Mouse (Mus musculus): ENCODE data around the gene Camk2d. TPM values are rescaled to one million over a fixed set of nuclear protein-coding genes. Genes with fewer than 3 reads are reported as not detected.

Gene Camk2d
- total and polyA plus RNA-seq, 3 experiments, result 0.07 to 0.35 TPM; not detected in 1

GRCm38 (mm10) chr3:126777879-126778278, 181.8 kb downstream of the Camk2d start:
- TF ChIP-seq NELFE (IDR thresholded peaks at IDR 0.05; ENCODE audit: low read depth, low read length) (no peak), CHD1 (IDR thresholded peaks at IDR 0.05; ENCODE audit: low read depth, low read length) (no peak), MXI1 (IDR thresholded peaks at IDR 0.05; ENCODE audit: low read depth, low read length) (no peak), HCFC1 (IDR thresholded peaks at IDR 0.05; ENCODE audit: low read depth, low read length) (no peak), MAX (IDR thresholded peaks at IDR 0.05; ENCODE audit: low read length) (no peak)
- DNase-seq (ENCODE audit: low read depth, low spot score), result no peak
- H3K36me3 ChIP-seq (ENCODE audit: control insufficient read depth in 1 of 2, insufficient read depth in 2 of 2, low read length in 2 of 2), result no peaks in the 10 kb centered on the region
- H3K9ac ChIP-seq (ENCODE audit: control insufficient read depth, low read depth, low read length, poor library complexity, severe bottlenecking), result no peak overlapping the region
- H3K4me1 ChIP-seq (ENCODE audit: control insufficient read depth in 1 of 2, insufficient read depth in 2 of 2, low read length in 2 of 2), result no peaks in the 10 kb centered on the region; a peak in 1 of 4 replicates
- no peaks in the 10 kb centered on the region for H3K27me3 ChIP-seq (ENCODE audit: control insufficient read depth in 1 of 2, insufficient read depth in 2 of 2, low read length in 2 of 2)
- H3K9me3 ChIP-seq (replicated peaks; ENCODE audit: insufficient read depth, low read length), result no peaks in the 10 kb centered on the region
- no peaks in the 10 kb centered on the region for H3K79me2 ChIP-seq (ENCODE audit: control insufficient read depth, insufficient read depth, low read length, poor library complexity)
- no peak overlapping the region for H3K4me3 ChIP-seq (ENCODE audit: control insufficient read depth in 1 of 2, insufficient read depth in 1 of 2, low read depth in 2 of 2, low read length in 2 of 2)
- H3K27ac ChIP-seq (ENCODE audit: control insufficient read depth, low read depth, low read length), result no peak overlapping the region

DNA sequence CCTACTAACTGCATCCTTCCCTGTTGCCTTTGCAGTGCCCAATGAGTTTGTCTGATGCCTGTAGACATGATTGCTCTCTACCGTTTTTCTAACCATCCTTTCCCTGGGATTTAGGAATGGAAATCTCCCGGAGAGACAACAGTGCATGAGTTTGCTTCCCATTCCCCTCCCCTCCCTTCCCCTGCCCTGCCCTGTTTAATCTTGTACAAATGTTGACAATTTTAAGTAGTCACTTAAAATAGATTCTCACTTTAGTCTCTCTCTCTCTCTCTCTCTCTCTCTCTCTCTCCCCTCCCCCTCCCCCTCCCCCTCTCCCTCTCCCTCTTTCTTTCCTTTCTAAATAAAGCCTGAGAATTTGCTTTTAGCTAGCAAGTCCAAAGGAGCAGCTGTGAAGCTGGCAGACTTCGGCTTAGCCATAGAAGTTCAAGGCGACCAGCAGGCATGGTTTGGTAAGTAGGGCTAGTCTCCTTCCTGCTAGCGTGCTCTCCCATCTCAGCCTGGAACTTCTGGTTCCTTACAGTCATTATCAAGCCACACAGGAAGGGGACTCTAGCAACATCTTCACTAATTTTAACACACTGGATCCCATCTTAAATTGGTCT, 184.0 kb downstream of the Camk2d start:
- DNase-seq (ENCODE audit: low read depth, low spot score), result peak; percentile 8
- no peak overlapping the region for H3K9ac ChIP-seq (ENCODE audit: control insufficient read depth, low read depth, low read length, poor library complexity, severe bottlenecking)
- H3K27ac ChIP-seq (ENCODE audit: control insufficient read depth, low read depth, low read length), result no peak overlapping the region
- no peaks in the 10 kb centered on the region for H3K36me3 ChIP-seq (ENCODE audit: control insufficient read depth in 1 of 2, insufficient read depth in 2 of 2, low read length in 2 of 2)
- H3K9me3 ChIP-seq (replicated peaks; ENCODE audit: insufficient read depth, low read length), result no peaks in the 10 kb centered on the region
- H3K27me3 ChIP-seq (ENCODE audit: control insufficient read depth in 1 of 2, insufficient read depth in 2 of 2, low read length in 2 of 2), result no peaks in the 10 kb centered on the region
- no peaks in the 10 kb centered on the region; a peak in 1 of 4 replicates for H3K4me1 ChIP-seq (ENCODE audit: control insufficient read depth in 1 of 2, insufficient read depth in 2 of 2, low read length in 2 of 2)
- TF ChIP-seq MEF2A (IDR thresholded peaks at IDR 0.05; ENCODE audit: extremely low read depth, insufficient replicate concordance, low read depth, low read length, poor library complexity, severe bottlenecking), result no peak
- no peak for TF ChIP-seq POLR2AphosphoS5 (IDR thresholded peaks at IDR 0.05; ENCODE audit: borderline replicate concordance, low read depth, low read length)
- no peak for TF ChIP-seq USF1 (IDR thresholded peaks at IDR 0.05; ENCODE audit: low read depth, low read length)
- no peak for TF ChIP-seq BHLHE40 (IDR thresholded peaks at IDR 0.05; ENCODE audit: borderline replicate concordance, low read depth, low read length)
- no peak for TF ChIP-seq MYC (IDR thresholded peaks at IDR 0.05; ENCODE audit: low read depth, low read length)
- no peak for TF ChIP-seq NRF1 (IDR thresholded peaks at IDR 0.05; ENCODE audit: insufficient read depth, low read depth, low read length, poor library complexity, severe bottlenecking)
- no peak for TF ChIP-seq GABPA (IDR thresholded peaks at IDR 0.05; ENCODE audit: low read depth, low read length)
- TF ChIP-seq MYB (IDR thresholded peaks at IDR 0.05; ENCODE audit: low read depth, low read length), result no peak
- TF ChIP-seq TCF12 (IDR thresholded peaks at IDR 0.05; ENCODE audit: low read depth, low read length), result no peak
- TF ChIP-seq ETS1 (IDR thresholded peaks at IDR 0.05; ENCODE audit: low read depth, low read length), result no peak
- no peak for TF ChIP-seq E2F4 (IDR thresholded peaks at IDR 0.05; ENCODE audit: borderline replicate concordance, low read depth, low read length)
- TF ChIP-seq KAT2A (conservative IDR thresholded peaks at IDR 0.05; ENCODE audit: low read depth, low read length), result no peak
- no peak overlapping the region; a peak in 1 of 4 replicates for H3K4me3 ChIP-seq (ENCODE audit: control insufficient read depth in 1 of 2, insufficient read depth in 1 of 2, low read depth in 2 of 2, low read length in 2 of 2)
- no peaks in the 10 kb centered on the region for H3K79me2 ChIP-seq (ENCODE audit: control insufficient read depth, insufficient read depth, low read length, poor library complexity)

Data from MEL (cell line).